Mouse (Mus musculus) liver, embryonic 14.5 days (tissue): ENCODE measurements around the gene Parva.

Experiments used
- CTCF ChIP-seq: IDR thresholded peaks from 2 replicates; pipeline ENCODE4 v1.5.1; 2016; ENCODE audit warnings: antibody characterized with exemption, low read depth, control low read depth
- EP300 ChIP-seq: IDR thresholded peaks from 2 replicates; pipeline ENCODE4 v1.6.1; 2016; ENCODE audit warnings: antibody characterized with exemption, low read depth

DNA sequence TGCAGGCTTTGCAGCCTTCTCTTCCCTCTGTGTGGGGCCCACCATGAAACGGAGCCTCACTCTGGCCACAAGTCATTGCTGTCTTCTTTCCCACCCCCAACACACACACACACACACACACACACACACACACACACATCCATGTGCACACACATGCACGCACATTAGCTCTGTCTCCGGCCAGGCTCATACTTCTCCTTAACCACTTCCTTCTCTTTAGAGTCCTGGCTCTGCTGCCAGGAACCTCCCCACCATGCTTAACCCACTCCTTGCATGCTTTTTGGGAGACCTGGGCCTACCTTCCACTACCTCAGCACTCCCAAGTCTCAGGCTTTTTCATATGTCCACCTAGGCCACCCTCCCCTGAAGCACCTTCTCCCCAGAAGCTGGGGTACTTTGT, 76.6 kb downstream of the Parva start:
- TF ChIP-seq CTCF (no peak), EP300 (no peak)
